23 mouse cellular contexts compared by ENCODE assay signal in the genomic region with DNA sequence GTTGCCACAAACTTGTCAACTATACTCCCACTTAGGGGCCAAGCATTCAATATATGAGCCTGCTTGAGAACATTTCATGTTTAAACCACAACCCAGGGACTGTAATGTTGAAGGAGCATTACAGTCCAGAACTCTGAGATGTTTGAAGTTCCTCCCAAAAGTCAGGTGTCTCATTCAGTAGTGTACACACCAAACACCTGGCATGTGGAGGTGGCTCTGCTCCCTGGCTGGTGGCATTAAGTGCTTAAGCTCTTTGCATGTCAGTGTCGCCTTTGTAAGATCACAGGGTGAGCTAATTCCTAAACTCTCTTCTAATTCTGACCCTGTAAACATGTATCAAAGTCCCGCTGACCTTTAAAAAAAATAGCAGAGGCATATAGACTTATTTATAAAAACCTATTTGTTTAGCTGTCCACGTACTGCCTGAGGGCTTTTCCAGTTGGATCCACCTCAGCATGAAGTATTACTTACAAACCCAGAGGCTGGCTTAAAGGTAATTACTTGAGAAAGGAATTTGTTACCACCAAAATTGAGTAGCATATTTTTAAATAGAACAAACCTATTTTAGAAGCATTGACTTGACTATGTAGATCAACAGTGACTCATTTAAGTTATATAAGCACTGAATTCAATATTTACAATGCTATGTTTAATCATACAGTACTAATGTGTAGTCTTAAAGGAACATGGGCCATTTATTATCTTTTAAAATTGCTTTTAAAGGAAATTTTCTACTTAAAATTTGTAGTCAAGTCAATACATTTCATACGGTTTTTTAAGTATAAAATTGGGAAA.
DNase-seq lines count a peak whose midpoint lies in the region; ATAC-seq and TF ChIP-seq lines count a peak whose summit lies in the region.
"Had no signal": no experiment of that assay in that cellular context is flagged by ENCODE, and none has a peak within 500 bp of the region (broad histone marks: within the 10 kb centered on the region; RNA-seq: fewer than 3 reads in every experiment).

No protein-coding gene starts in this region.

- no peak overlapping the region for H3K9ac ChIP-seq in heart, adult 2 months (ENCODE audit: low read depth, low read length)
- H3K9ac ChIP-seq in midbrain, embryonic 11.5 days (ENCODE audit: low read length) = no peak overlapping the region
- H3K9ac ChIP-seq in midbrain, embryonic 15.5 days = no peak overlapping the region
- no peak overlapping the region for H3K9ac ChIP-seq in stomach, postnatal 0 days (ENCODE audit: low read length)
- H3K9ac ChIP-seq: embryonic facial prominence, embryonic 12.5 days; forebrain, embryonic 12.5 days; hindbrain, embryonic 12.5 days; hindbrain, embryonic 15.5 days; intestine, embryonic 15.5 days had no signal

- H3K9me3 ChIP-seq in midbrain, embryonic 11.5 days (ENCODE audit: control insufficient read depth, low read length) = no peaks in the 10 kb centered on the region
- H3K9me3 ChIP-seq in midbrain, embryonic 15.5 days = no peaks in the 10 kb centered on the region
- no peaks in the 10 kb centered on the region for H3K9me3 ChIP-seq in stomach, postnatal 0 days (ENCODE audit: control insufficient read depth, low read length)
- H3K9me3 ChIP-seq: embryonic facial prominence, embryonic 12.5 days; forebrain, embryonic 12.5 days; hindbrain, embryonic 12.5 days; hindbrain, embryonic 15.5 days; intestine, embryonic 15.5 days had no signal

- no peak for TF ChIP-seq CTCF in heart, adult 2 months (IDR thresholded peaks at IDR 0.05)
- TF ChIP-seq CTCF in stomach, postnatal 0 days (IDR thresholded peaks at IDR 0.05; ENCODE audit: low read depth) = no peak

- no peak for ATAC-seq in midbrain, embryonic 11.5 days (ENCODE audit: low FRiP score)
- no peak for ATAC-seq in midbrain, embryonic 15.5 days (replicated peaks)
- peak; percentile 73; the same call in 1 of the 2 replicates for ATAC-seq in stomach, postnatal 0 days (ENCODE audit: low FRiP score, low TSS enrichment)
- ATAC-seq: CD4-positive, CD25-positive, alpha-beta regulatory T cell, adult 4 months; forebrain, embryonic 16.5 days; intestine, embryonic 15.5 days had no signal

- no peak overlapping the region for H3K4me3 ChIP-seq in heart, adult 2 months
- no peak overlapping the region for H3K4me3 ChIP-seq in midbrain, embryonic 11.5 days (ENCODE audit: low read depth, low read length)
- H3K4me3 ChIP-seq in midbrain, embryonic 15.5 days = no peak overlapping the region
- no peak overlapping the region for H3K4me3 ChIP-seq in stomach, postnatal 0 days (ENCODE audit: low read depth, low read length)
- H3K4me3 ChIP-seq: embryonic facial prominence, embryonic 12.5 days; erythroblast, embryonic 14.5 days; forebrain, embryonic 12.5 days; hindbrain, embryonic 12.5 days; hindbrain, embryonic 15.5 days; intestine, embryonic 15.5 days had no signal

- H3K27me3 ChIP-seq in heart, adult 2 months (ENCODE audit: control insufficient read depth, insufficient read depth, low read length) = no peaks in the 10 kb centered on the region
- no peaks in the 10 kb centered on the region for H3K27me3 ChIP-seq in midbrain, embryonic 11.5 days (ENCODE audit: control insufficient read depth, insufficient read depth, low read length)
- no peaks in the 10 kb centered on the region for H3K27me3 ChIP-seq in midbrain, embryonic 15.5 days (replicated peaks)
- no peaks in the 10 kb centered on the region for H3K27me3 ChIP-seq in stomach, postnatal 0 days (ENCODE audit: control insufficient read depth, insufficient read depth, low read length)
- H3K27me3 ChIP-seq: embryonic facial prominence, embryonic 12.5 days; forebrain, embryonic 12.5 days; hindbrain, embryonic 12.5 days; hindbrain, embryonic 15.5 days; intestine, embryonic 15.5 days had no signal

- no peaks in the 10 kb centered on the region for H3K79me2 ChIP-seq in heart, adult 2 months (replicated peaks; ENCODE audit: control insufficient read depth, insufficient read depth, low read length)

- TF ChIP-seq POLR2A in heart, adult 2 months (IDR thresholded peaks at IDR 0.05; ENCODE audit: insufficient read depth, low read depth, low read length) = no peak

- intact Hi-C loops in heart, adult 2 months (cut with DNase I) = no loop called here

- H3K36me3 ChIP-seq in heart, adult 2 months (ENCODE audit: control insufficient read depth, insufficient read depth, low read length) = no peaks in the 10 kb centered on the region
- no peaks in the 10 kb centered on the region for H3K36me3 ChIP-seq in midbrain, embryonic 11.5 days (ENCODE audit: control insufficient read depth, insufficient read depth, low read length)
- no peaks in the 10 kb centered on the region for H3K36me3 ChIP-seq in midbrain, embryonic 15.5 days (replicated peaks)
- no peaks in the 10 kb centered on the region for H3K36me3 ChIP-seq in stomach, postnatal 0 days (ENCODE audit: control insufficient read depth, insufficient read depth, low read length)
- H3K36me3 ChIP-seq: embryonic facial prominence, embryonic 12.5 days; forebrain, embryonic 12.5 days; hindbrain, embryonic 12.5 days; hindbrain, embryonic 15.5 days; intestine, embryonic 15.5 days had no signal

- no peak for TF ChIP-seq EP300 in heart, adult 2 months (IDR thresholded peaks at IDR 0.05; ENCODE audit: insufficient read depth, low read depth, low read length)
- no peak for TF ChIP-seq EP300 in stomach, postnatal 0 days (optimal IDR thresholded peaks at IDR 0.05)

- peak; percentile 68 for DNase-seq in heart, adult 11 months
- DNase-seq in heart, adult 2 months = no peak
- peak; percentile 56 for DNase-seq in midbrain, embryonic 11.5 days (ENCODE audit: low spot score, missing footprints)
- no peak for DNase-seq in stomach, postnatal 0 days (ENCODE audit: low spot score)
- DNase-seq in kidney, postnatal 36 days = no peak
- DNase-seq: adrenal gland, adult 2 months; adrenal gland, postnatal 14 days; cerebellum, adult 11-12 months; cerebellum, adult 8-10 months; cerebellum, postnatal 10 days; cerebellum, postnatal 36 days; embryo, embryonic 11 days; gastrocnemius, postnatal 25 days had no signal

- no peak overlapping the region for H3K4me2 ChIP-seq in midbrain, embryonic 11.5 days
- H3K4me2 ChIP-seq in midbrain, embryonic 15.5 days = no peak overlapping the region
- no peak overlapping the region for H3K4me2 ChIP-seq in stomach, postnatal 0 days (replicated peaks; ENCODE audit: low read depth)
- H3K4me2 ChIP-seq: embryonic facial prominence, embryonic 12.5 days; forebrain, embryonic 12.5 days; heart, embryonic 11.5 days; hindbrain, embryonic 12.5 days; hindbrain, embryonic 15.5 days; intestine, embryonic 15.5 days had no signal

- H3K4me1 ChIP-seq in heart, adult 2 months (ENCODE audit: control insufficient read depth, insufficient read depth, low read length) = no peaks in the 10 kb centered on the region
- no peaks in the 10 kb centered on the region for H3K4me1 ChIP-seq in midbrain, embryonic 11.5 days (ENCODE audit: control insufficient read depth, insufficient read depth, low read length)
- H3K4me1 ChIP-seq in midbrain, embryonic 15.5 days = no peaks in the 10 kb centered on the region
- no peaks in the 10 kb centered on the region for H3K4me1 ChIP-seq in stomach, postnatal 0 days (replicated peaks; ENCODE audit: control insufficient read depth, insufficient read depth)
- H3K4me1 ChIP-seq: embryonic facial prominence, embryonic 12.5 days; forebrain, embryonic 12.5 days; hindbrain, embryonic 12.5 days; hindbrain, embryonic 15.5 days; intestine, embryonic 15.5 days had no signal

- no peak overlapping the region for H3K27ac ChIP-seq in heart, adult 2 months
- H3K27ac ChIP-seq in midbrain, embryonic 11.5 days (ENCODE audit: low read depth, low read length) = no peak overlapping the region
- H3K27ac ChIP-seq in midbrain, embryonic 15.5 days = no peak overlapping the region
- H3K27ac ChIP-seq in stomach, postnatal 0 days (replicated peaks) = no peak overlapping the region
- H3K27ac ChIP-seq: embryonic facial prominence, embryonic 12.5 days; forebrain, embryonic 12.5 days; hindbrain, embryonic 12.5 days; hindbrain, embryonic 15.5 days; intestine, embryonic 15.5 days had no signal

- WGBS in heart, adult 2 months = 72% methylated on average over 4 of the region's 4 CpGs
- 58% methylated on average over 4 of the region's 4 CpGs for WGBS in midbrain, embryonic 11.5 days
- 66% methylated on average over 4 of the region's 4 CpGs for WGBS in midbrain, embryonic 15.5 days
- WGBS in stomach, postnatal 0 days = 38% methylated on average over 4 of the region's 4 CpGs

Comparison
In these comparisons a context has a peak if more than half of its experiments do, and no peak if none do; other contexts are left out.
1. DNase-seq: peak in heart, adult 11 months (single experiment) and midbrain, embryonic 11.5 days (single experiment); none in heart, adult 2 months (0 of 2), stomach, postnatal 0 days (single experiment) and kidney, postnatal 36 days (0 of 2).